Mouse (Mus musculus) cerebellum, adult (tissue): ENCODE results near the gene Kcnj1.

Experiments used
- ATAC-seq: cut with Nextera tagmentation; 2 replicates; pipeline ENCODE4 v1.9.2; 2017; ENCODE audit warnings: mild to moderate bottlenecking, moderate library complexity, mixed read lengths; ENCODE audit not compliant: insufficient number of reproducible peaks, low FRiP score, low TSS enrichment

The Kcnj1 gene

DNA sequence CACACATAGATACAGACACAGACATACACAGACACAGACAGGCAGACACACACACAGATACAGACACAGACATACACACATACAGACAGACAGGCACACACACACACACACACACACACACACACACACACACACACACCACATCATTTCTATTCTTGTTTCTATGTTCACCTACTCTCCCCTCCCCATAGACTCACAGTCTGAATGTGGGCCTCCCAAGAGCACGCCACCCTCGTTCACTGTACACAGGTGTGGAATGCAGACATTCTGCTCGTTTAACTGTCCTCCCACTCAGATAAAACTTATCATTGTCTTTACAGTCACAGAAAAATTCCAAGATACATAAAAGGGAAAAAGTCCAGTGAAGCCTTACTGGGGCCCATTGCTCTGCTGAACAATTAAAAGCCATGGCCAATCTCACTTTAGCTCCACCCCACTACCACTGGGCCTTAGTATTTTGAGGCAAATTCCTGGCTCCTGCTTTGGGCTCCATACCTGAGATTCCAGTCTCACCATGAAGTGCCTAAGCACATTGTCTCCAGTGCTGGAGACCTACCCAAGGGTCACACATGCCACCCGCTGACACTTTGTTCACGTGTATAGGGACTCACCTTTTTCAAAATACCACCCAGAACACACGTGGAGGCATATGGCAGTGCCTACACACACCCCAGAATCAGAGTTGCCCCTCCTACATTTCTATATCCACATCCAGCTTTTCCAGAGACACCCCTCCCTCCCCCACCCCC lies 72.3 kb downstream of the Kcnj1 start:
- ATAC-seq, result no peak

DNA sequence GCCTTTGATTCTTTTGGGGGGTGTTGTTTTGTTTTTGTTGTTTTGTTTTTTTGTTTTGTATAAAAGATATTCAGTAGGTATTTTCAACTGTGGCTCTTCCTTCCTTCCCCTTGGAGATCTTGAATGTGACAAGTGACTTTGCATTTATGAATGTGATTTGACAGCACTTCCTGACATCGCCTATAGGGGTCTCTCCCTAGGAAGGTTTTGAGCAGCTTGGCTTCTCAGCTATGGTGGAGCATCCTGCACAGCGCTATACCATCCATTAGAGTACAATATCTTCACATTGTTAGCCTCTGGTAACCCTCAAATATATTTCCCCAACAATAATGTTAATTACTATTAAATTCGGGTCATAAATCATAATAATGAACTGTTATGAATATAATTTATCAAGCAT lies 73.5 kb downstream of the Kcnj1 start:
- ATAC-seq, result no peak

DNA sequence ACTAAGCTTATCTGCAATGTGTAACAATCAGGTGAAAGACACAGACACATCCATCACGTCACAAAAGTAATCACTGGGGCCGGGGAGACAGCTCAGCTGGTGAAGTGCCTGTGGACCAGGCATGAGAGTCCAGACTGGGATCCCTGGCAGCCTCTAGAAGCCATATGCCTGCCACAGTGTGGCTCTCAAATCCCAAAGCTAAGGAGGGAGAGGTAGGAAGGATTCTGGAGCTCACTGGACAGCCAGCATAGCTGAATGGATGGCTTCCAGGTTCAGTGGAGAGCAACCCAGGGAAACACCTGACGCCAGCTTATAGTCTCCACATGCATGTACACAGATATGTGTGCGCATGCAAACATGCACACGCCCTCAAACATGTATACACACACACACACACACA lies 76.5 kb downstream of the Kcnj1 start:
- ATAC-seq, result no peak
